Mouse (Mus musculus) embryonic fibroblast, embryonic 13.5 days (primary cell): ENCODE data around the gene Tnfsf15.

Experiments
- CTCF ChIP-seq: IDR thresholded peaks from 2 replicates; pipeline ENCODE4 v1.5.1; 2011; ENCODE audit warnings: mild to moderate bottlenecking, control low read depth, low read length, moderate library complexity, borderline replicate concordance; ENCODE audit not compliant: insufficient read depth
- POLR2A ChIP-seq: IDR thresholded peaks from 2 replicates; pipeline ENCODE4 v1.6.1; 2011; ENCODE audit warnings: low read depth, mild to moderate bottlenecking, control low read depth, low read length, moderate library complexity

DNA sequence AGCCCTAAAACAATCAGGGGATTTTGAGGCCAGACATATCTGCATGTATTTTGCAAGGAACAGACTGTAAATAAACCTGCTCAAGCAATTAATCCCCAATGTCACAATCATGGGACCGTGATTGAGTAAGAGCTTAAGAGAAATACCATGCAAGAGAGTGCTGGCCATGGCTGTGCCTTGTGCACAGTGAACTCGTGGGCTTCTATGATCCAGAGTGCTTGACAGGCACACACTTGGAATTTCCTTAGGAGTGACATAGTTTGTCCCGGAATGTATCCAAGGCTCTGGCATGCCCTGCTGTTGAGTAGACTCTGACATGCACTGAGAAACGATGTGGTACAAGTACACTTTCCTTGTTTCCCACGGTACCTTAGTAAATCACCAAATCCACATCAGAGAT lies 18.9 kb downstream of the Tnfsf15 start:
- TF ChIP-seq POLR2A (no peak), CTCF (no peak)
